7 mouse cellular contexts compared by ENCODE assay signal in the genomic region with DNA sequence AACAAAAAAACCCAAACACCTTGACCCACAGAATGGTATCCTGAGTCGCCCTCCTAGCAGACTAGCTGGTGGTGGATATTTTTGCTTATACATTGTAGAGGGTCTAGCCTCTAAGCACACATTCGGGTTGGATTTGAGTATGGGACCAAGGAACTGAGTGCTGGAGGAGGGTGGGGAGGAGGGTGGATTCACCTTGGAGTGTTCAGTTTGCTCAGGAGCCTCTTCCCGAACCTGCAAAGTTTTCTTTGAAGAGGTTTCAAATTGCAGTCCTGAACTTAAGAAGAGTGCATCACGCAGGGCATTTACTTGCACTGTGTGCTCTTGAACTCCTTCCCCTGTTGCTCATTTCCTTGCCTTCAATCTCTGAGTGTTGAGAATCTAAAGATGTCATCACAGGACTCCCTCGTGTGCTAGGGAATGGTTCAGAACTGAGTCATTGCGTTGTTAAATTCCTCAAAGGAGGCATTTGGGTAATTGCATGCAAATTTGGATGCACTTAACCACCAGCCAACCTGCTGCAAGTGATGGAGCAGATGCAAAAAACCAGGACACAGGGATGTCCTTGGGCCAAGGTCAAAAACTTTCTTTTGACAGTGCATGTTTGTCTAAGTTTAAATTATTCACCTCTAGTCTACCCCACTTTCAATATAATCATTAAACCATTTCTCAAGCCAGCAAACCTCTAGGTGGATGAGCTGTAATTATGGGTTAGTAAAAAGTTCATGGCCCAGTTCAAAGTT. TPM values are rescaled to one million over a fixed set of nuclear protein-coding genes. Genes with fewer than 3 reads are reported as not detected.
DNase-seq lines count a peak whose midpoint lies in the region; ATAC-seq and TF ChIP-seq lines count a peak whose summit lies in the region.

No protein-coding gene starts in this region.

- no peak overlapping the region for H3K27ac ChIP-seq in forebrain, embryonic 11.5 days (ENCODE audit: low read depth, low read length)

- peaks cover 17% of the 10 kb centered on the region for H3K27me3 ChIP-seq in E14TG2a.4 (ENCODE audit: insufficient read depth, low read length)
- no peaks in the 10 kb centered on the region for H3K27me3 ChIP-seq in forebrain, embryonic 11.5 days (ENCODE audit: control insufficient read depth, insufficient read depth, low read length)

- TF ChIP-seq CTCF in E14TG2a.4 (conservative IDR thresholded peaks at IDR 0.05; ENCODE audit: low read length): no peak

- no peak for ATAC-seq in forebrain, embryonic 11.5 days (replicated peaks; ENCODE audit: low FRiP score)

- 11% methylated on average over 6 of the region's 6 CpGs for WGBS in forebrain, embryonic 11.5 days

- H3K36me3 ChIP-seq in E14TG2a.4 (ENCODE audit: insufficient read depth, low read length): no peaks in the 10 kb centered on the region
- H3K36me3 ChIP-seq in forebrain, embryonic 11.5 days (ENCODE audit: control insufficient read depth, insufficient read depth, low read length): no peaks in the 10 kb centered on the region

- DNase-seq in 3134 (ENCODE audit: extremely low read depth, insufficient read length, low spot score): peak; percentile 39
- DNase-seq in forebrain, embryonic 11.5 days (ENCODE audit: low spot score): no peak
- peak; percentile 23 to 59 for DNase-seq in kidney, postnatal 36 days
- DNase-seq in retina, embryonic 14.5 days (ENCODE audit: low spot score): peak; percentile 32
- DNase-seq in adrenal gland, adult 2 months: no peak
- no peak for DNase-seq in urinary bladder, postnatal 10 days (ENCODE audit: low spot score)

- peak overlapping the region; percentile 84 for H3K9ac ChIP-seq in forebrain, embryonic 11.5 days (ENCODE audit: low read length)

- peak overlapping the region; percentile 80 for H3K4me2 ChIP-seq in forebrain, embryonic 11.5 days (ENCODE audit: low read depth, low read length, severe bottlenecking)

- no peaks in the 10 kb centered on the region for H3K9me3 ChIP-seq in E14TG2a.4 (ENCODE audit: low read length)
- no peaks in the 10 kb centered on the region for H3K9me3 ChIP-seq in forebrain, embryonic 11.5 days (ENCODE audit: control insufficient read depth, low read length)

- H3K4me3 ChIP-seq in E14TG2a.4 (replicated peaks; ENCODE audit: low read length): peak overlapping the region; percentile 94
- peak overlapping the region; percentile 71 for H3K4me3 ChIP-seq in forebrain, embryonic 11.5 days (ENCODE audit: low read depth, low read length)

- H3K4me1 ChIP-seq in E14TG2a.4 (replicated peaks; ENCODE audit: low read depth, low read length): peaks cover 38% of the 10 kb centered on the region
- H3K4me1 ChIP-seq in forebrain, embryonic 11.5 days (replicated peaks; ENCODE audit: control insufficient read depth, insufficient read depth, low read length): no peaks in the 10 kb centered on the region; the same call in 1 of the 2 replicates

RNA-seq across cellular contexts. Expression of a gene that starts 1.7 kb away (rescaled TPM):
- 188 and 196 TPM in 2 replicates for polyA plus RNA-seq in forebrain, embryonic 11.5 days (2014; fragmentation: Nextera tagmentation; extraction: Ambion mirVana)
- 100 to 1,000 TPM; 203 to 209 TPM for total RNA-seq in adrenal gland, adult 2 months (2021)
- polyA plus RNA-seq in adrenal gland, adult 2 months (2012; rRNA removed): 77.9 and 85.9 TPM in 2 replicates

RNA-seq across cellular contexts. Expression of a gene that starts 32.3 kb away (rescaled TPM):
- 57.6 and 61.7 TPM in 2 replicates for polyA plus RNA-seq in forebrain, embryonic 11.5 days (2014; fragmentation: Nextera tagmentation; extraction: Ambion mirVana)
- total RNA-seq in adrenal gland, adult 2 months (2021): 10 to 100 TPM; 44.2 to 53.6 TPM
- polyA plus RNA-seq in adrenal gland, adult 2 months (2012; rRNA removed): 4.1 and 5.4 TPM in 2 replicates

RNA-seq across cellular contexts. Expression of a gene that starts 48.5 kb away (rescaled TPM):
- 5.3 and 6.5 TPM in 2 replicates for polyA plus RNA-seq in forebrain, embryonic 11.5 days (2014; fragmentation: Nextera tagmentation; extraction: Ambion mirVana)
- total RNA-seq in adrenal gland, adult 2 months (2021): 10 to 100 TPM; 18.4 to 22.9 TPM
- polyA plus RNA-seq in adrenal gland, adult 2 months (2012; rRNA removed): 10.2 and 10.9 TPM in 2 replicates

Comparison
In these comparisons a context has a peak if more than half of its experiments do, and no peak if none do; other contexts are left out.
1. DNase-seq: peak in 3134 (single experiment), kidney, postnatal 36 days (2 of 2) and retina, embryonic 14.5 days (single experiment); none in forebrain, embryonic 11.5 days (single experiment), adrenal gland, adult 2 months (single experiment) and urinary bladder, postnatal 10 days (single experiment).